Mouse (Mus musculus) heart, postnatal 0 days (tissue): ENCODE results near the gene Gcfc2. TPM values are rescaled to one million over a fixed set of nuclear protein-coding genes. Genes with fewer than 3 reads are reported as not detected.

Source experiments
- ATAC-seq: fragments of 200-750 bp; cut with Nextera tagmentation; 2 replicates; pipeline ENCODE4 v1.8.0; 2017; ENCODE audit warnings: low read depth, moderate number of reproducible peaks, moderate library complexity; ENCODE audit not compliant: insufficient read depth
- DNase-seq: peaks from one replicate; pipeline ENCODE4 v3.0.0-alpha.2; 2016; ENCODE audit warnings: low spot score
- H3K27ac ChIP-seq: fragments of 300-500 bp; sonication (generic); 2 replicates; pipeline ENCODE4 v1.5.1; 2014; ENCODE audit warnings: low read depth, mild to moderate bottlenecking
- H3K27me3 ChIP-seq: fragments of 300-500 bp; sonication (generic); 2 replicates; pipeline ENCODE4 v1.6.1; 2014; ENCODE audit warnings: low read length, mixed read lengths; ENCODE audit not compliant: control insufficient read depth, insufficient read depth
- H3K36me3 ChIP-seq: fragments of 300-500 bp; sonication (generic); replicated peaks from 2 replicates; pipeline ENCODE4 v1.6.1; 2014; ENCODE audit warnings: low read length, mixed read lengths; ENCODE audit not compliant: control insufficient read depth, insufficient read depth
- H3K4me1 ChIP-seq: fragments of 300-500 bp; sonication (generic); 2 replicates; pipeline ENCODE4 v1.6.1; 2014; ENCODE audit warnings: antibody characterized with exemption; ENCODE audit not compliant: control insufficient read depth, insufficient read depth
- H3K4me2 ChIP-seq: fragments of 300-500 bp; sonication (generic); 2 replicates; pipeline ENCODE4 v1.6.1; 2014; ENCODE audit warnings: low read depth, mild to moderate bottlenecking, low read length, moderate library complexity
- H3K4me3 ChIP-seq: fragments of 300-500 bp; sonication (generic); 2 replicates; pipeline ENCODE4 v1.5.1; 2014; ENCODE audit warnings: low read depth, low read length
- H3K9ac ChIP-seq: fragments of 300-500 bp; sonication (generic); replicated peaks from 2 replicates; pipeline ENCODE4 v1.6.1; 2014; ENCODE audit warnings: low read depth, low read length, mixed read lengths
- H3K9me3 ChIP-seq: fragments of 300-500 bp; sonication (generic); replicated peaks from 2 replicates; pipeline ENCODE4 v1.6.1; 2016; ENCODE audit warnings: low read length; ENCODE audit not compliant: control insufficient read depth
- CTCF ChIP-seq: IDR thresholded peaks from 2 replicates; pipeline ENCODE4 v1.5.1; 2016; ENCODE audit warnings: antibody characterized with exemption, control low read depth, low read depth
- EP300 ChIP-seq: IDR thresholded peaks from 2 replicates; pipeline ENCODE4 v1.6.1; 2016; ENCODE audit warnings: antibody characterized with exemption, low read depth
- WGBS: fragments of 180-500 bp; shearing (Covaris S2); extraction: QIAGEN DNeasy Blood & Tissue Kit; methylation state at CpG from one replicate; pipeline ENCODE4 v1.1.7; 2014; 5-methylcytosine and 5-hydroxymethylcytosine counted together
- polyA plus RNA-seq: library from polyadenylated mRNA; unstranded; fragments of >200 nt; fragmentation: Nextera tagmentation; extraction: Ambion mirVana; gene quantifications from 2 replicates; pipeline ENCODE4 v1.2.1, GENCODE M21; 2015
- total RNA-seq: library from RNA; depleted of rRNA; stranded (reverse); fragments of >200 nt; gene quantifications from 2 replicates; pipeline ENCODE4 v1.2.3, GENCODE M21; 2014; ENCODE audit warnings: low replicate concordance

The Gcfc2 gene
- total and polyA plus RNA-seq, 2 experiments from 2014 or later: 1.7 to 8.9 TPM

DNA sequence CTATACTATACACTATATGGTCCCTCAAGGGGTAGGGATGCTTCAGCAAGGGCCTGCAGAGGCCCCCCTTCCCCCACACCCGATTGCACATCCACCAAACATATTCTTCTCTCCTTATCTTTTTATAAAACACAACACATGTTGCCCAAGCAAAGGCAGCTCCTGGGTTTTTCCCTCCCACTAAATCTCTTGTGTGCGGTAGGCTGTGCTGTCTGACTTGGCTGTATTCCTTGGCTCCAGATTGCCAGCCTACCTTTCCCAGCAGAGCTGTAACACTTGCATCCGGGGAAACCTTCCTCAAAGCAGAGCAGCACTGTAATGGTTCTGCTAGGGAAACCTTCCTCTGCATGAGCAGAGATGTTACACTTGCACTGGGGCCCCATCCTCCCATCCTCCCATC is 11.3 kb upstream of the Gcfc2 start:
- DNase-seq (no peak), ATAC-seq (no peak)
- Histone ChIP-seq H3K36me3 (no peaks in the 10 kb centered on the region), H3K4me3 (no peak overlapping the region), H3K27ac (no peak overlapping the region), H3K27me3 (no peaks in the 10 kb centered on the region), H3K4me1 (no peaks in the 10 kb centered on the region), H3K9me3 (no peaks in the 10 kb centered on the region), H3K9ac (no peak overlapping the region), H3K4me2 (no peak overlapping the region)
- TF ChIP-seq CTCF: no peak
- TF ChIP-seq EP300: no peak
- 52% methylated on average over 3 of the region's 3 CpGs for WGBS

DNA sequence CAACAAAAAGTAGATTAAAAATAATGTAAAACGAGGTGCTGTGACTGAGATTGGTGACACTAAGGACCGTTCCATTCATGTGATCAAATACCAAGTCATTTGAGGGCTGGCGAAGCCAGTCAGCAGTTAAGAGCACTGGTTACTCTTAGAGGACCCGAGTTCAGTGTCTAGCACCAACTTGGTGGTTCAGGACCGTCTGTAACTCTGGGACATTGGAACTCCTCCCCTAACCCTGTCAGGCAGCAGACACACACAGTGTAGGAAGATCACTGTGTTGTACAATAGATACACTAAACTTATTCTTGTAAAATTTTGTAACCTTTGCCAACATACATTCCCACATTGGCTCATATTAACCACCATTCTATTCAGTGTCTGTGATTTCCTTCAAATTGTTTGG is 835 bp downstream of the Gcfc2 start:
- DNase-seq (no peak), ATAC-seq (no peak)
- Histone ChIP-seq H3K9me3 (no peaks in the 10 kb centered on the region), H3K27ac (no peak overlapping the region), H3K9ac (peak overlapping the region; percentile 92), H3K4me3 (peak overlapping the region; percentile 97), H3K4me2 (peak overlapping the region; percentile 98), H3K4me1 (peaks cover 11% of the 10 kb centered on the region), H3K36me3 (peaks cover 25% of the 10 kb centered on the region), H3K27me3 (no peaks in the 10 kb centered on the region)
- WGBS: 21% methylated on average over 5 of the region's 5 CpGs
- no peak for TF ChIP-seq CTCF

- Histone ChIP-seq H3K27ac (no peak overlapping the region), H3K36me3 (peaks cover 68% of the 10 kb centered on the region), H3K4me2 (no peak overlapping the region), H3K27me3 (no peaks in the 10 kb centered on the region), H3K4me1 (peaks cover 4% of the 10 kb centered on the region), H3K4me3 (no peak overlapping the region), H3K9ac (no peak overlapping the region), H3K9me3 (no peaks in the 10 kb centered on the region)
- no peak for TF ChIP-seq EP300
- TF ChIP-seq CTCF: no peak
- ATAC-seq: no peak
- no peak for DNase-seq
- WGBS: 90% methylated on average over 4 of the region's 4 CpGs
These were observed 5.9 kb downstream of the Gcfc2 start for GRCm38 (mm10) chr6:81929402-81929801.

DNA sequence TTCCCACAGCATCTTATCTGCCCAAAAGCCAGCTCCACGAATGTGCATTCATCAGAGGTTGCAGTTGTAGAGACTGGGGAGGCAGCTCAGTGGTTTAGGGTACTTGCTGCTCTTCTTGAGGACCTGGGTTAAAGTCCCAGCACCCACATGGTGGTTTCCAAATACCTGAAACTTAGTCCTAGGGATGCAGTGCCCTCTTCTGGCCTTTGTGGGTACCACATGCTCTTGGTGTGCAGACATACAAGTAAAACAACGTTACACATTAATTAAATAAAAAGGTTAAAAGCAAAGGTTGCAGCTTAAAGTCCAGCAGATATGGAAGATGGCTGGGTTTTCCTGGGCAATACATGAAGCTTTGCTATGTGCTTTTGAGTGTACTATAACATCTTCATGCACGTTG is 9.8 kb downstream of the Gcfc2 start:
- TF ChIP-seq CTCF: no peak
- no peak for TF ChIP-seq EP300
- H3K4me3 ChIP-seq: no peak overlapping the region
- H3K4me1 ChIP-seq: no peaks in the 10 kb centered on the region
- no peak overlapping the region for H3K27ac ChIP-seq
- no peak for DNase-seq
- WGBS: 93% methylated on average over 3 of the region's 3 CpGs
- H3K9me3 ChIP-seq: no peaks in the 10 kb centered on the region
- no peak for ATAC-seq
- peaks cover 84% of the 10 kb centered on the region for H3K36me3 ChIP-seq
- H3K4me2 ChIP-seq: no peak overlapping the region
- no peak overlapping the region for H3K9ac ChIP-seq
- H3K27me3 ChIP-seq: no peaks in the 10 kb centered on the region

- no peak overlapping the region for H3K9ac ChIP-seq
- no peaks in the 10 kb centered on the region for H3K27me3 ChIP-seq
- no peak overlapping the region for H3K4me3 ChIP-seq
- no peak overlapping the region for H3K27ac ChIP-seq
- DNase-seq: no peak
- TF ChIP-seq EP300 (no peak), CTCF (no peak)
- no peaks in the 10 kb centered on the region for H3K4me1 ChIP-seq
- peaks cover 85% of the 10 kb centered on the region for H3K36me3 ChIP-seq
- no peak for ATAC-seq
- H3K4me2 ChIP-seq: no peak overlapping the region
- WGBS: 88% methylated on average over 5 of the region's 5 CpGs
- H3K9me3 ChIP-seq: no peaks in the 10 kb centered on the region
These were observed 18.2 kb downstream of the Gcfc2 start for GRCm38 (mm10) chr6:81941718-81942117.

GRCm38 (mm10) chr6:81943281-81943680 is 19.8 kb downstream of the Gcfc2 start:
- no peak overlapping the region for H3K9ac ChIP-seq
- H3K4me2 ChIP-seq: no peak overlapping the region
- TF ChIP-seq CTCF: no peak
- TF ChIP-seq EP300: no peak
- DNase-seq: no peak
- peaks cover 86% of the 10 kb centered on the region for H3K36me3 ChIP-seq
- no peak for ATAC-seq
- no peaks in the 10 kb centered on the region for H3K27me3 ChIP-seq
- WGBS: 87% methylated on average over 2 of the region's 2 CpGs
- H3K4me1 ChIP-seq: no peaks in the 10 kb centered on the region
- H3K27ac ChIP-seq: no peak overlapping the region
- no peaks in the 10 kb centered on the region for H3K9me3 ChIP-seq
- H3K4me3 ChIP-seq: no peak overlapping the region
